Mouse (Mus musculus) cortical plate, adult 2 months (tissue): ENCODE data around the gene Pon2.

Experiments
- CTCF ChIP-seq: fragments of 200-500 bp; IDR thresholded peaks from 2 replicates; pipeline ENCODE4 v1.5.1; 2011; ENCODE audit warnings: mild to moderate bottlenecking, control low read depth, low read length; ENCODE audit not compliant: insufficient read depth; ENCODE audit errors: extremely low read depth
- POLR2A ChIP-seq: fragments of 200-500 bp; IDR thresholded peaks from 2 replicates; pipeline ENCODE4 v1.6.1; 2011; ENCODE audit warnings: mild to moderate bottlenecking, low read length, control low read depth; ENCODE audit not compliant: insufficient read depth; ENCODE audit errors: extremely low read depth

DNA sequence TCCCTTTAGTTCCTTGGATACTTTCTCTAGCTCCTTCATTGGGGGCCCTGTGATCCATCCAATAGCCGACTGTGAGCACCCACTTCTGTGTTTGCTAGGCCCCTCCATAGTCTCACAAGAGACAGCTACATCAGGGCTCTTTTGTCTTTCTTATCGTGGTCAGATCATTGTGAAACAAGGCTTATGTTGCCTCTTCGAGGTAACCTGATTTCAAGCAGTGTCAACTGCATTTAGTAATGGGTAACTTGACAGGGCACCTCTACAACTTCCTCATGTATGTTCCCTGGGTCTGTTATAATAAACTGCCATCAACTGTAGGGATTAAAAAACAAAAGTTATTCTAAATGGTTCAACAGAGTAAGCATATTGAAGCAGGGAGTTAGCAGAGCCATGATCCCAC lies 63.7 kb downstream of the Pon2 start:
- TF ChIP-seq POLR2A (no peak), CTCF (no peak)
